Mouse (Mus musculus) left cerebral cortex, adult 2 months (tissue): ENCODE measurements around the gene Slc4a11. TPM values are rescaled to one million over a fixed set of nuclear protein-coding genes. Genes with fewer than 3 reads are reported as not detected.
A peak's percentile ranks its signal among the peaks of the same experiment; 100 is the strongest.

Experiments
- DNase-seq, 2 experiments: peaks; one replicate each; pipeline ENCODE4 v3.0.0; 2021 to 2022; ENCODE audit warnings: low spot score in 2 of 2, mixed read lengths in 1 of 2; ENCODE audit errors: extremely low spot score in 1 of 2
- H3K27ac ChIP-seq: fragments of 200-600 bp; 2 replicates; pipeline ENCODE4 v1.8.1; 2022
- H3K4me3 ChIP-seq: fragments of 200-600 bp; 2 replicates; pipeline ENCODE4 v1.8.1; 2022
- CTCF ChIP-seq: fragments of 200-600 bp; IDR thresholded peaks from 2 replicates; pipeline ENCODE4 v1.8.1; 2022; ENCODE audit warnings: antibody characterized with exemption, mild to moderate bottlenecking, moderate library complexity
- intact Hi-C: fragments of 180-260 bp; cut with DNase I; formaldehyde crosslinking; loops from one replicate; pipeline ENCODE4 v1.15.1; 2025
- total RNA-seq, 2 experiments: library from RNA; stranded (reverse); gene quantifications; 2 replicates each; pipeline ENCODE4 v1.2.3; 2021

The Slc4a11 gene
- total RNA-seq, 2 experiments from 2014 or later = 2.3 to 2.5 TPM

GRCm38 (mm10) chr2:130642197-130642660, 55.1 kb downstream of the Slc4a11 start:
- no peak for TF ChIP-seq CTCF
- intact Hi-C loops = loop anchor here (1.0 kb wide), 1 partner anchor 22 kb away; the partner anchor contains the start of gene Ddrgk1
- H3K27ac ChIP-seq = peak overlapping the region; percentile 96
- no peak for DNase-seq
- peak overlapping the region; percentile 68 for H3K4me3 ChIP-seq

- H3K27ac ChIP-seq = peak overlapping the region; percentile 96
- TF ChIP-seq CTCF = no peak
These were observed 55.8 kb downstream of the Slc4a11 start for GRCm38 (mm10) chr2:130641351-130642025.

GRCm38 (mm10) chr2:130639276-130639675, 58.0 kb downstream of the Slc4a11 start:
- no peak for DNase-seq
- Histone ChIP-seq H3K4me3 (peak overlapping the region; percentile 7; the same call in 1 of the 2 replicates), H3K27ac (peak overlapping the region; percentile 53)
- intact Hi-C loops = no loop called here
- no peak for TF ChIP-seq CTCF

More at GRCm38 (mm10) chr2:130641351-130642025, 55.8 kb downstream of the Slc4a11 start:
- no peak for DNase-seq
- intact Hi-C loops = loop anchor here (1.0 kb wide), 1 partner anchor 23 kb away; the partner anchor contains the start of gene Ddrgk1
- peak overlapping the region; percentile 68 for H3K4me3 ChIP-seq

- DNase-seq = no peak
- Histone ChIP-seq H3K4me3 (no peak overlapping the region; the same call in 1 of the 2 replicates), H3K27ac (peak overlapping the region; percentile 30; the same call in 1 of the 2 replicates)
- no peak for TF ChIP-seq CTCF
- intact Hi-C loops = no loop called here
These were observed 59.2 kb downstream of the Slc4a11 start for GRCm38 (mm10) chr2:130638101-130638611.

GRCm38 (mm10) chr2:130635847-130636246, 61.5 kb downstream of the Slc4a11 start:
- no peak for TF ChIP-seq CTCF
- DNase-seq = peak in 1 of 2 experiments; percentile 41
- intact Hi-C loops = no loop called here
- H3K4me3 ChIP-seq = no peak overlapping the region
- peak overlapping the region; percentile 73 for H3K27ac ChIP-seq

- Histone ChIP-seq H3K4me3 (no peak overlapping the region), H3K27ac (peak overlapping the region; percentile 73)
- TF ChIP-seq CTCF = no peak
- intact Hi-C loops = no loop called here
- DNase-seq = peak in 1 of 2 experiments; percentile 43
These were observed 62.4 kb downstream of the Slc4a11 start for GRCm38 (mm10) chr2:130634739-130635411.

Other genes starting within 250 kb of the Slc4a11 start
- 100 to 1,000 TPM; 221 to 237 TPM for gene Ptpra, start 247.2 kb downstream of the Slc4a11 start, total RNA-seq
- 10 to 100 TPM; 72.6 to 75.6 TPM for gene Mrps26, start 133.8 kb downstream of the Slc4a11 start, total RNA-seq
- gene Oxt, start 121.3 kb downstream of the Slc4a11 start, total RNA-seq = 1 to 10 TPM in 1 of 2 experiments, not detected in 1; 4.4 TPM
- gene Avp, start 115.0 kb downstream of the Slc4a11 start, total RNA-seq = 10 to 100 TPM in 1 of 2 experiments, not detected in 1; 22.8 TPM
- gene Fastkd5, start 67.5 kb downstream of the Slc4a11 start, total RNA-seq = 1 to 10 TPM; 7.9 to 8.7 TPM
- gene Ubox5, start 67.5 kb downstream of the Slc4a11 start, total RNA-seq = 10 to 100 TPM; 10.0 to 12.5 TPM
- 100 to 1,000 TPM; 202 to 214 TPM for gene Lzts3, start 54.7 kb downstream of the Slc4a11 start, total RNA-seq
- 100 to 1,000 TPM in 1 of 2 experiments, 10 to 100 TPM in 1; 96.3 to 106 TPM for gene Ddrgk1, start 32.9 kb downstream of the Slc4a11 start, total RNA-seq
- gene Itpa, start 29.9 kb downstream of the Slc4a11 start, total RNA-seq = 10 to 100 TPM; 35.7 to 39.7 TPM
- 10 to 100 TPM; 68.3 to 76.4 TPM for gene 4930402H24Rik, start 208.9 kb upstream of the Slc4a11 start, total RNA-seq
- 100 to 1,000 TPM; 118 to 126 TPM for gene Atrn, start 209.0 kb upstream of the Slc4a11 start, total RNA-seq